Mouse (Mus musculus): ENCODE results near the gene Tmem86a.

GRCm38 (mm10) chr7:47025429-47025828 lies 25.0 kb upstream of the Tmem86a start:
- TF ChIP-seq CTCF (IDR thresholded peaks at IDR 0.05) (no peak), EP300 (IDR thresholded peaks at IDR 0.05; ENCODE audit: insufficient read depth, low read depth, low read length) (no peak), POLR2A (IDR thresholded peaks at IDR 0.05; ENCODE audit: insufficient read depth, low read depth, low read length) (no peak)

Data from heart, adult 2 months (tissue).